Mouse (Mus musculus) left cerebral cortex, postnatal 4 days (tissue): ENCODE measurements around the gene Gm9639. TPM values are rescaled to one million over a fixed set of nuclear protein-coding genes. Genes with fewer than 3 reads are reported as not detected.
A peak's percentile ranks its signal among the peaks of the same experiment; 100 is the strongest.
"Not testable (repeated sequence)": the region's sequence is repeated elsewhere in the genome, so short reads cannot be mapped to it uniquely, and the experiment has no call there.

ENCODE experiments used
- DNase-seq: peaks from one replicate; pipeline ENCODE4 v3.0.0-alpha.2; 2022
- intact Hi-C: fragments of 180-260 bp; cut with DNase I; formaldehyde crosslinking; loops from one replicate; pipeline ENCODE4 v1.15.1; 2025
- total RNA-seq, 2 experiments: library from RNA; stranded (reverse); gene quantifications; 2 replicates each; pipeline ENCODE4 v1.2.3; 2021

Gene Gm9639
- total RNA-seq, result not detected

DNA sequence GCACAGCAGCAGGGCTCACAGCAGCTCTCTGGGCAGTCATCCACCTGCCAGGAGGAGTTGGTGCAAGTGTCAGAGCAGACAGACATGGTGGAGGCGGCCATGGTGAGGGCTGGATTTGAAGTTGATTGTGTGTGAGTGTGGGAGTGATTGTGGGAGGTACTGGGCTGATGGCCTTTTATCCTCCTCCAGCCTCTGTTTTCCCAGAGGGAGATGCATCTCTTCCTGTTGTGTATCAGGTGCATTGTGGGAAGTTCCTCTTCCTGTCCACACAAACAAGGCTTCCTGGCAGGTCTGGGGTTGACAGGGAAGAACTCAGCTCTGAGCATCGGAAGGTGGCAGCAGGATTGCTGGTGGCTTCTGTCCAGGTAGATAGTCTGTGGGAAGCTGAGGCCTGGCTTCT is at the start of gene Gm9639:
Gene Gm9639, minus strand, starts transcription at position 101 of the 400 bp plus-strand sequence.
- intact Hi-C loops, result no loop called here
- DNase-seq, result no peak

DNA sequence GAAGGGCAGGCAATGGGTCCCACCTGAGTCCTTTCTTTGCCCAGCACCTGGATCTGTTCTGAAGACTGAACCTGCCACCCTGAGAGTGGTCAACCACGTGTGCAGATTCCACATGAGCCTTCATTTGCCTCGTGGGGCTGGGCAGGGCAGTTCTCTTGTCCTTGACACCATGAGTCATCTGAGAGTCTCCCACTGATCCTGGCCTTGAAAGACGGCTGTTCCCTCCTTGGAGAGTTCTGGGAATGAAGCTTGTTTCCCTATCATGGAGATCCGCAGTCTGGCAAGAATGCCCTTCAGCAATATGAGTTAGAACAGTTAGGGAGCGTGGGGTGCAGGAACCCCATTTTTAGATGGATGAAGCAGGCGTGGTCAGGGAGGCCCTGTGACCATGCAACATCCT is 44.1 kb upstream of the Gm9639 start:
- DNase-seq, result no peak
- intact Hi-C loops, result no loop called here

DNA sequence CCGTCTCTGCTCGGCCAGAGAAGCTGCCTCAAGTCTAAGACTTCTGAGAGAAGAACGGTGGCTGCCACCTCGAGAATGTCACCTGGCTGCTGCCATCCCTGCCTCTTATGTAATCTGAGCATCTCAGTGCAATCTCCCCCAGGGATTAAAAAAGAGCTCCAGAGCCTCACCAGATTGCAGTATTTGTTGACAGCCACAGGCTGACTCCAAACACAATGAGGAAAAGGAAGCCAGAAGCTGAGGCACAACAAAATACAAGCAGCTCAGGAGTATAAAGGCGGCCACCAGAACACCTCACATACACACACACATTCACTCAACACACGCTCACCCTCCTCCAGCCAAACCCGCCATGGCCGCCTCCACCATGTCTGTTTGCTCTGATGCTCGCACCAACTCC is 40.8 kb upstream of the Gm9639 start, which contains the start of gene Krtap10-10:
Gene Krtap10-10, plus strand, starts transcription at position 301 of the 400 bp plus-strand sequence.
- intact Hi-C loops, result no loop called here
- no peak for DNase-seq

DNA sequence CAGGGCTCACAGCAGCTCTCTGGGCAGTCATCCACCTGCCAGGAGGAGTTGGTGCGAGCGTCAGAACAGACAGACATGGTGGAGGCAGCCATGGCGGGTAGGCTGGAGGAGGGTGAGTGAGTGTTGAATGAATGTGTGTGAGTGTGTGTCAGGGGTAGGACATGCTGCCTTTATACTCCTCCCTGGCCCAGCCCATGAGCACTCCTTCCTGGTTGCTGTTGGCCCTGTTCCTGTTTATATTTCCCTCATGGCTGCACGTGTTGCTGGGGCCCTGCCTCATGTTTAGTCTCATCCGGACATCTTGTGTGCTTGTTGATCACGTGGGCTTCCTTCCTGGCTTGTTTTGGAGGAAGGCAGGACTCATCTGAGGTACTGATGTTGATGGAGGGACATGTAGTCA is 32.1 kb upstream of the Gm9639 start, which contains the start of gene Krtap10-4:
Gene Krtap10-4, minus strand, starts transcription at position 145 of the 400 bp plus-strand sequence.
- DNase-seq, result no peak
- intact Hi-C loops, result no loop called here

DNA sequence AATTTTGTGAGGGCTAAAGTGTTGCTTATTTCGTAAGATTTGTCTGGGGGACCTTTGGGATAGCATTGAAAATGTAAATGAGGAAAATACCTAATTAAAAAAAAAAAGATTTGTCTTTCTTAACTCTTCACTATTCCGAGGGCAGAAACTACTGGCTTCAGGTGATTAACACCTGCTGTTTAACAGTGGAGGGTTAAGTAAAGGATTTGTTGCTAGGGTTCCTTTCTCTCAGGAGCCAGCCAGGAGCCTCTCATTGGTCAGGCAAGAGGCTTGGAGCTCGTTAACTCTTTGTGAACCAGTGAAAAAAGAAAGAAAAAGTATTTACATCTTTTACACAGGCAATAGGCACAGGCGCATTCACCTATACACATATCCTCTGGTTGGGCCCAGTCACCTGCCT is 24.3 kb upstream of the Gm9639 start:
- intact Hi-C loops, result no loop called here
- no peak for DNase-seq

DNA sequence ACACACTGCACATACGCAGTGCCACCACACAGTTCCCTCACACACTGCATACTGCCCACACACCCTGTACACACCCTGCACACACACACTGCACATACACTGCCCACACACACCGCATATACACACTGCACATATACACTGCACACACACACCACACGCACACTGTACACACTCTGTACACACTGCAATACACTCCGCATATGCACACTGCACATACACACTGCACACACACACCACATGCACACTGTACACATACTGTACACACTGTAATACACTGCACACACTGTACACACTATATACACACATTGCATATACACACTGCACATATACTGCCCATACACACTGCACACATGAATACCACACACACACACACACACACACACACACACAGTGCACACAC is 23.6 kb upstream of the Gm9639 start:
- intact Hi-C loops, result no loop called here
- no peak for DNase-seq

DNA sequence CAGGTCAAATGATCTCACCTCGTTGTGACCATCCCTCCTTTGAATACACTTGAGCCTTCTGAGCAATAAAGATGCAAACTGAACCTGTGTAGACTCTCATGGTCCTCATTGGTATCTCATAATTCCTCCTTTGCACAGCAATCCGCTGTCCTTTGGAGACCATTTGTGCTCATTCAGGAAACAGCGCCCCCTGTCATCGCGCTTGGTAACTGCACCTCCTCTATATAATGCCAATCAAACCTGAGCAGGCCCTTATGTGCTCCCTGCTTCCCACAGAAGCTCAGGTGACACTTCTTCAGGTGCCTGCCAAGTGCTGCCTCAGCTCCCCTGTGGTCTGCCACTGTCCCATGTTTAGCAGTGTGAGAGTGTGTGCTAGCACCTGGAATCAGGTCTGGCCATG is 20.6 kb upstream of the Gm9639 start:
- intact Hi-C loops, result no loop called here
- peak; percentile 17 for DNase-seq

DNA sequence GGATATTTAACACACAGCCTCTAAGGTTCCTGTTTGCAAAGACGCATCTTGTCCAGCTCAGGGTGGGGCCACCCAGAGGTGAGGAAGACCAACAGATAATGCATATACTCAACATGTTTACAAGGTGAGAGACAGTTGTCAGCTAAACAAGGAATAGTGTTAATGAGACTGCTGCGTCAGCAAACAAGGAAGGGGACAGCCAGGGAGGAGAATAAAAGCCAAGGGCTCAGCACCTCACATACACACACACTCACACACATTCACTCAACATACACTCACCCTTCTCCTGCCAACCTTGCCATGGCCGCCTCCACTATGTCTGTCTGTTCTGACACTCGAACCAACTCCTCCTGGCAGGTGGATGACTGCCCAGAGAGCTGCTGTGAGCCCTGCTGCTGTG is 19.5 kb upstream of the Gm9639 start, which contains the start of gene Gm2696:
Gene Gm2696, plus strand, starts transcription at position 301 of the 400 bp plus-strand sequence.
- no peak for DNase-seq
- intact Hi-C loops, result no loop called here

DNA sequence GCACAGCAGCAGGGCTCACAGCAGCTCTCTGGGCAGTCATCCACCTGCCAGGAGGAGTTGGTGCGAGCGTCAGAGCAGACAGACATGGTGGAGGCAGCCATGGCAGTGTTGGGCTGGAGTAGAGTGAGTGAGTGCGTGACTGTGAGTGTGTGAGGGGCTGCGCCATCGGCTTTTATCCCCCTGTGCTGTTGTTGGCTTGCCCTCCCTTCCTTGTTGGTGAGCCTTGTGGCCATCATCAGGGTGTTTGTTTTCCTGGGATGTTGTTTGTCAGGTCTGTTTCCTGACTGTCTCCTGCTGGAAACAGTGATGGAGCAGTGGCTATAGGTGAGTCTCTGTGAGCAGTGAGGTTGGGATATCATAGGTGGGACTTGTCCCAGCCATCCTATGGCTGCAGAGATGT is 16.9 kb upstream of the Gm9639 start, which contains the start of gene Gm9507:
Gene Gm9507, minus strand, starts transcription at position 101 of the 400 bp plus-strand sequence.
- intact Hi-C loops, result no loop called here

DNA sequence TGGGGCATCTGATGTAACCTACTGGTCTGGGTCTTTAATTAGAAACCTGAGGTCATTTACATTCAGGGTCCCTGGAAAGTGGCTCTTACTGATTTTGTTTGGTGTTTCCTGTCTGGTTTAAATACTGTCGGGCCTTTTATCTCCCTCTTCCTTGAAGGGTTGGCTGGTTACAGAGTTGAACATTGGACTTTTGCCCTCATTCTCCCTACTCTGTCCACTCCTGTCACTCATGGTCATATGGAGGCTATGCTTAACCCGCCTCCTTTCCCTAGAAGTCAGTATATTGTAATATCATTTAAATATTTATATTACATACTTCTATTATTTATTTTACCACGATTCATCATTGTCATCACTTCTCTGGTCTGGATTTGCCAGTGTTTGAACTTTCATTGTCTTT is 9.2 kb upstream of the Gm9639 start:
- intact Hi-C loops, result no loop called here

More for the DNA sequence above, 16.9 kb upstream of the Gm9639 start, which contains the start of gene Gm9507:
- DNase-seq, result no peak

DNA sequence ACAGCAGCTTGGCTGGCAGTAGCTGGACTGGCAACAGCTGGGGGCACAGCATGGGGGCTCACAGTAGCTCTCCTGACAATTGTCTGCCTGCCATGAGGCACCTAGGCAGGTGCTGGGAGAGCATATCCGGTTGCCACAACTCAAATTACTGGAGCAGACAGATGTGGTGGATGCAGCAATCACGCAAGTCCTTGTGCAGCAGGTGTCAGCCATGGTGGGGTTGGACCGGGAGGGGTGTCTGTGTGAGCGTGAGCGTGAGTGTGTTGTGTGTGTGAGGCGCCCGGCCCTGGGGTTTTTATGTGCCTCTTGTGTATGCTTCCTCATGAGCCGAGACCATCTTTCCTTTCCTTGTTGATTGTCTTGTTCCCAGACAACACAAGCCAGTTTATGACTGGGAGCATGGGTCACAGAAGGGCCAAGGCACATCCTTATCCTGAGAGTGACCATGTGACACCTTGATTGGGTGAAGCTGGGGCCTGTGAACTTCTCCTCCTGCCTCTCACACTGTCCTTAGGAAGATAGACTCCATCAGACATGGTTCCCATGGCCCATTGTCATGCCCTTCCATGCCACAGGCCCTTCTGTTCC is 4.1 kb upstream of the Gm9639 start, which contains the start of gene Gm19668:
Gene Gm19668, minus strand, starts transcription at position 213 of the 588 bp plus-strand sequence.
- intact Hi-C loops, result no loop called here

More for the DNA sequence above, 9.2 kb upstream of the Gm9639 start:
- DNase-seq, result no peak

GRCm38 (mm10) chr10:77798164-77798920 is 3.5 kb upstream of the Gm9639 start:
- intact Hi-C loops, result not testable (repeated sequence)
- peak; percentile 38 for DNase-seq

More for the DNA sequence above, 4.1 kb upstream of the Gm9639 start, which contains the start of gene Gm19668:
- no peak for DNase-seq

GRCm38 (mm10) chr10:77797677-77798076 is 2.8 kb upstream of the Gm9639 start:
- DNase-seq, result no peak
- intact Hi-C loops, result no loop called here

- DNase-seq, result no peak
- intact Hi-C loops, result no loop called here
Observed at GRCm38 (mm10) chr10:77788621-77789020, 6.3 kb downstream of the Gm9639 start.

GRCm38 (mm10) chr10:77787876-77788275 is 7.0 kb downstream of the Gm9639 start, which contains the start of gene Gm7137:
Gene Gm7137, minus strand, starts transcription at chr10:77788200.
- DNase-seq, result peak; percentile 14
- intact Hi-C loops, result not testable (repeated sequence)

- intact Hi-C loops, DNase-seq: not testable (repeated sequence)
Observed at GRCm38 (mm10) chr10:77783396-77783795, 11.5 kb downstream of the Gm9639 start.

- intact Hi-C loops, result not testable (repeated sequence)
Observed at GRCm38 (mm10) chr10:77782442-77782841, 12.4 kb downstream of the Gm9639 start, which contains the start of gene Gm3250. Gene Gm3250, minus strand, starts transcription at chr10:77782542.

GRCm38 (mm10) chr10:77776844-77777243 is 18.0 kb downstream of the Gm9639 start, which contains the start of gene Gm7138:
Gene Gm7138, minus strand, starts transcription at chr10:77776944.
- intact Hi-C loops, DNase-seq: not testable (repeated sequence)

More at GRCm38 (mm10) chr10:77782442-77782841, 12.4 kb downstream of the Gm9639 start, which contains the start of gene Gm3250:
- not testable (repeated sequence) for DNase-seq

GRCm38 (mm10) chr10:77772142-77772541 is 22.7 kb downstream of the Gm9639 start:
- DNase-seq, intact Hi-C loops: not testable (repeated sequence)

DNA sequence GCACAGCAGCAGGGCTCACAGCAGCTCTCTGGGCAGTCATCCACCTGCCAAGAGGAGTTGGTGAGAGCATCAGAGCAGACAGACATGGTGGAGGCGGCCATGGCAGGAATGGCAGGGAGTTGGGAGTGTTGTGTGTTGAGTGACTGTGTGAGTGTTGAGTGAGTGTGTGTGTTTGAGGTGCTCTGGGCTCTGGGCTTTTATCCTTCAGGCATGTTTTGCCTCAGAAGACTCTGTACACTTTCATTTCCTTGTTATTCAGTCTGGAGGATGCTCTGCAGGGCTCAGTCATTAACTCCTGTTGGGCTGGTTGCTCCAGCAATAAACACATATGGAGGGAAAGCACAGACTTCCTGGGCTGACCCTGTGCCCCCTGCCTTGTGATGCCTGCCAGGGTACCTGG is 23.7 kb downstream of the Gm9639 start, which contains the start of gene Gm3238:
Gene Gm3238, minus strand, starts transcription at position 101 of the 400 bp plus-strand sequence.
- intact Hi-C loops, DNase-seq: not testable (repeated sequence)

GRCm38 (mm10) chr10:77769727-77770126 is 25.1 kb downstream of the Gm9639 start:
- intact Hi-C loops, result no loop called here
- DNase-seq, result no peak
